Mouse (Mus musculus) hindbrain, postnatal 0 days (tissue): ENCODE data around the gene Olfr221. TPM values are rescaled to one million over a fixed set of nuclear protein-coding genes. Genes with fewer than 3 reads are reported as not detected.

ENCODE experiments used
- ATAC-seq: fragments of 200-750 bp; cut with Nextera tagmentation; 2 replicates; pipeline ENCODE4 v1.8.0; 2017; ENCODE audit warnings: mild to moderate bottlenecking, moderate TSS enrichment, moderate library complexity
- DNase-seq: peaks from one replicate; pipeline ENCODE4 v3.0.0-alpha.2; 2015; ENCODE audit warnings: low spot score
- H3K27ac ChIP-seq: fragments of 300-500 bp; sonication (generic); 2 replicates; pipeline ENCODE4 v1.5.1; 2014; ENCODE audit warnings: mild to moderate bottlenecking
- H3K27me3 ChIP-seq: fragments of 300-500 bp; sonication (generic); 2 replicates; pipeline ENCODE4 v1.6.1; 2014; ENCODE audit warnings: low read length, mixed read lengths; ENCODE audit not compliant: insufficient read depth
- H3K36me3 ChIP-seq: fragments of 300-500 bp; sonication (generic); 2 replicates; pipeline ENCODE4 v1.6.1; 2014; ENCODE audit warnings: low read length, mixed read lengths; ENCODE audit not compliant: insufficient read depth
- H3K4me1 ChIP-seq: fragments of 300-500 bp; sonication (generic); 2 replicates; pipeline ENCODE4 v1.6.1; 2014; ENCODE audit warnings: antibody characterized with exemption, low read length, mixed read lengths; ENCODE audit not compliant: insufficient read depth
- H3K4me2 ChIP-seq: fragments of 300-500 bp; sonication (generic); 2 replicates; pipeline ENCODE4 v1.6.1; 2014; ENCODE audit warnings: low read depth, mild to moderate bottlenecking, low read length, moderate library complexity, mixed read lengths
- H3K4me3 ChIP-seq: fragments of 300-500 bp; sonication (generic); 2 replicates; pipeline ENCODE4 v1.5.1; 2014; ENCODE audit warnings: low read length
- H3K9ac ChIP-seq: fragments of 300-500 bp; sonication (generic); replicated peaks from 2 replicates; pipeline ENCODE4 v1.6.1; 2014; ENCODE audit warnings: mild to moderate bottlenecking, low read length, moderate library complexity, mixed read lengths
- H3K9me3 ChIP-seq: fragments of 300-500 bp; sonication (generic); 2 replicates; pipeline ENCODE4 v1.6.1; 2016; ENCODE audit warnings: low read length, mixed read lengths
- CTCF ChIP-seq: IDR thresholded peaks from 2 replicates; pipeline ENCODE4 v1.5.1; 2016; ENCODE audit warnings: antibody characterized with exemption, control low read depth, low read depth
- WGBS: fragments of 180-500 bp; shearing (Covaris S2); extraction: QIAGEN DNeasy Blood & Tissue Kit; methylation state at CpG from one replicate; pipeline ENCODE4 v1.1.7; 2014; 5-methylcytosine and 5-hydroxymethylcytosine counted together
- polyA plus RNA-seq: library from polyadenylated mRNA; unstranded; fragments of >200 nt; fragmentation: Nextera tagmentation; extraction: Ambion mirVana; gene quantifications from 2 replicates; pipeline ENCODE4 v1.2.1, GENCODE M21; 2015
- total RNA-seq: library from RNA; depleted of rRNA; stranded (reverse); fragments of >200 nt; gene quantifications from 2 replicates; pipeline ENCODE4 v1.2.3, GENCODE M21; 2014

Olfr221 gene
- total and polyA plus RNA-seq, 2 experiments from 2014 or later: not detected

DNA sequence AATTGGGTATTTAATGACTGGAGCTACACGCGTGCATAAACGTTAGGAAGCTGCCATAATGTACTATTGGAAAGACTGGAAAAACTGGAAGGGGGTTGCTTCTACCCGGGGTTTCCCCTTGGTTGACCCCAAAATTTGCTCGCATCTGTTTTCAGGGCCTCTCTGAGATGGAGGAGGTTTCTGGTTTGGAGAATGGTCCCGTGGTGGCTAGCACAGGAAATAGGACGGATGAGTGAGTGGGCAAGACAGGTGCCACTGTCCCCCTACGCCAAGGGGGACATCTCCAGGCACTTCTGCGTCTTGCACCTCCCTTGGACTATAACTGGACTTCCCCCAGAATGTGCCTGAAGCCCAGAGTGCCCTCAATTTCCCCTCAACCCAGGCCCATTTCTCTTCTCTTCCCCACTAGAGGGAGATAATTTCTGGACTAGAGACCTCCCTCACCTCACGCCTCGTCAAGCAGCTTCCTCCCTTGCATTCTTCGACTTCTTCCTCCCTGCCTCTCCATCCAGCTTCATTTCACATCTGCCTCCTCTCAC, 23.1 kb downstream of the Olfr221 start:
- H3K9me3 ChIP-seq: no peaks in the 10 kb centered on the region
- H3K36me3 ChIP-seq: no peaks in the 10 kb centered on the region
- peaks cover 32% of the 10 kb centered on the region for H3K4me1 ChIP-seq
- no peaks in the 10 kb centered on the region for H3K27me3 ChIP-seq
- DNase-seq: no peak
- ATAC-seq: no peak; the same call in 1 of the 2 replicates
- peak overlapping the region; percentile 96 for H3K9ac ChIP-seq
- 28% methylated on average over 12 of the region's 12 CpGs for WGBS
- peak overlapping the region; percentile 99 for H3K27ac ChIP-seq
- peak overlapping the region; percentile 65 for H3K4me3 ChIP-seq
- peak overlapping the region; percentile 73 for H3K4me2 ChIP-seq
- no peak for TF ChIP-seq CTCF

DNA sequence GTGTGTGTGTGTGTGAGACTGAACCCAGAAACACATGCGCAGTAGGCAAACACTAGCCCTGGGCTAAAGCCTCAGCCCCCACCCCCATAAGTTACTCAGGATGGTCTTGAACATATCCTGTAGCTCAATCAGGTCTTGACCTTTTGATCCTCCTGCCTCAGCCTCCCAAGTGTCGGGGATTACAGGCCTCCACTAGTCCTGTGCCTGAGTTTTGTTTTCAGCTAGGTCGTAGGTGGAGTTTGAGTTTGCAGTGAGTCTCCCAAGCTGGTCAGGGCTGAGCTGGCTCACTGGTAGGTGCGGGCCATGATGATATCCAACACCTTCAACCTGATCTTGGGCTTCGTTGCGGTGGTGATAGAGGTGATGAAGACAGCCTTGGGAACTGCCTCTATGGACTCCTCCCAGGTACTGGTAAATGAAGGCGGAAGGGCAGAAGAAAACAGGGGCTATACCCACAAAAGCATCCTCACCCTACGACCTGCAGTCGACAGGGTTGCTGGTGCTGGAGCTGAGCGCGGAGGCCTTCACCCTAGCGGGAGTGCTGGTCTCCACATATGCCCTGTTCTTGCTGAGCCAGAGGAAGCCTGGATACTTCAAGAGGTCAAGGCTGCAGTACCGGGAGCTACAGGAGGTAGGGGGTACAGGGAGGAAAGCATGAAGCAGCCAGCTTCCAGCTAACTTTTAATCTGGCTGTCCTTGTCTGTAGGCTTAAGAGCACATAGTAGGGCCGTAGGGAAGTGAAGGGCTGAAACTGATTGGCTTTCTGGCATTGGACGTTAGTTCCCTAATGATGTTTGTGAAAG, 23.8 kb downstream of the Olfr221 start:
- peak overlapping the region; percentile 65 for H3K4me3 ChIP-seq
- H3K4me2 ChIP-seq: peak overlapping the region; percentile 73
- H3K27ac ChIP-seq: peak overlapping the region; percentile 99
- TF ChIP-seq CTCF: no peak
- peak overlapping the region; percentile 96; the same call in 1 of the 2 replicates for H3K9ac ChIP-seq
- H3K4me1 ChIP-seq: peaks cover 32% of the 10 kb centered on the region
- ATAC-seq: no peak
- no peaks in the 10 kb centered on the region for H3K36me3 ChIP-seq
- no peak for DNase-seq
- H3K27me3 ChIP-seq: no peaks in the 10 kb centered on the region
- no peaks in the 10 kb centered on the region for H3K9me3 ChIP-seq
- 83% methylated on average over 15 of the region's 15 CpGs for WGBS

DNA sequence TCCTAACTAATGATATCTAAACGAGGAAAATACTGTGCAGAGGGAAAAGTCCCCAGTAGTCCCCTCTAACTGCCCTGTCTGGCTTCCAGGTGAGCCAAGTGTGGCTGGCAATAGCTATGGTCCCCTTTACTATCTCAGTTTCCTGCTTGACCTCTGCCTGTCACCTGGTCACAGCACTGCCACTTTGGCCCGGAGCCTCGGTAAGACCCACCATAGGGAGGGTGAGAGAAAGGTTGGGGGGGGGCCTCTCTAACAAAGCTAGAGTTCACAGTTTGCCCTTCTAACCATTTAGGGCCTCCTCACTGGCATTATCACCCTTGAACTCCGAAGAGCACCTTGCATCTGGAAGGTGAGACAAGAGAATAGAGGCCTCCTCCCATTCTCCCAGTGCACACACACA, 24.6 kb downstream of the Olfr221 start:
- no peak overlapping the region for H3K4me3 ChIP-seq
- TF ChIP-seq CTCF: no peak
- H3K27me3 ChIP-seq: no peaks in the 10 kb centered on the region
- H3K9me3 ChIP-seq: no peaks in the 10 kb centered on the region
- ATAC-seq (no peak), DNase-seq (no peak)
- no peak overlapping the region for H3K9ac ChIP-seq
- H3K4me1 ChIP-seq: peaks cover 30% of the 10 kb centered on the region
- H3K4me2 ChIP-seq: no peak overlapping the region
- 82% methylated on average over 4 of the region's 4 CpGs for WGBS
- H3K36me3 ChIP-seq: no peaks in the 10 kb centered on the region
- H3K27ac ChIP-seq: no peak overlapping the region

DNA sequence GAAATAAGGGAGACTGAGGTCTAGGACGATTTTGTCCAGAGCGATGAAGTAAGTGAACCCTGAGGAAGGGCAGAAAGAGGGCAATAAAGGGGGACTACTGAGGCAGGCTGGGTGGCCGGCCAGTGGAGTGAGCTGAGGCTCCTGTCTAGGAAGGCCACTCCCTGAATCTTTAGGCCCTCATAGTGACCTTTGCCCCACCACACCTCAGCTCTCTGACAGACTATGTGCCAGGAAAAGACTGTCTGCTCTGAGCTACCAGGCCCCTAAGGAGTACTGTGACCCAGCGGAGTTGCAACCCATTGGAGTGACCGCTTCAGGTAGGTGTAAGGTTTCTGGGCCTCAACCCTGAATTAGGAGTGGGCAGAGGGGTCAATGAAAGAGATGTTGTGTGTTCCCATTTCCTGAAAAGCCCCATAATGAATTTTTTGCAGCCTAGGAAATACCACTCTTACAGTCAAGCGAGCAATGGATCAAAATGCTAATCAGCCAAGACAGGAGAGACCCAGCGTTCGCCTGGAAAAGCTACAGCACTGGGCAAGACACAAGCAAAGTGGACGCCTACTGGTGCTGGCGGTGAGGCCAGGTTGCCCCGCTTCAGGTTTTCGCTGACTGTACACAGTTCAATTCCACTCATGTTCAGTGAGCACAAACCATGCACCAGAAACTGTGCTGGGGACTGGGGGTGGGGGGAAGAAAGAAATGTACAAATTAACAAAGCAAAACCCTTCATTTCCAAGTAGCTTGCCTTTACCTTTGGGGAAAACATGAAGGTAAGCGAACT, 25.4 kb downstream of the Olfr221 start:
- Histone ChIP-seq H3K27me3 (no peaks in the 10 kb centered on the region), H3K36me3 (no peaks in the 10 kb centered on the region), H3K9ac (no peak overlapping the region), H3K4me2 (no peak overlapping the region), H3K4me3 (no peak overlapping the region), H3K9me3 (no peaks in the 10 kb centered on the region), H3K4me1 (peaks cover 32% of the 10 kb centered on the region), H3K27ac (peak overlapping the region; percentile 96; the same call in 1 of the 2 replicates)
- DNase-seq: no peak
- TF ChIP-seq CTCF: no peak
- ATAC-seq: no peak
- 73% methylated on average over 13 of the region's 13 CpGs for WGBS

- H3K4me1 ChIP-seq: peaks cover 33% of the 10 kb centered on the region
- 22% methylated on average over 6 of the region's 6 CpGs for WGBS
- TF ChIP-seq CTCF: no peak
- ATAC-seq: no peak
- H3K27me3 ChIP-seq: no peaks in the 10 kb centered on the region
- H3K9ac ChIP-seq: peak within 1 kb of the TSS; percentile 80
- no peak for DNase-seq
- H3K36me3 ChIP-seq: no peaks in the 10 kb centered on the region
- H3K27ac ChIP-seq: peak within 1 kb of the TSS; percentile 96
- peak within 1 kb of the TSS; percentile 74 for H3K4me2 ChIP-seq
- peak within 1 kb of the TSS; percentile 68 for H3K4me3 ChIP-seq
- no peaks in the 10 kb centered on the region for H3K9me3 ChIP-seq
Observed at GRCm38 (mm10) chr14:52015445-52016100, 26.7 kb downstream of the Olfr221 start, which contains the start of gene Tmem253. Gene Tmem253 (plus strand): TSS chr14:52015658.

DNA sequence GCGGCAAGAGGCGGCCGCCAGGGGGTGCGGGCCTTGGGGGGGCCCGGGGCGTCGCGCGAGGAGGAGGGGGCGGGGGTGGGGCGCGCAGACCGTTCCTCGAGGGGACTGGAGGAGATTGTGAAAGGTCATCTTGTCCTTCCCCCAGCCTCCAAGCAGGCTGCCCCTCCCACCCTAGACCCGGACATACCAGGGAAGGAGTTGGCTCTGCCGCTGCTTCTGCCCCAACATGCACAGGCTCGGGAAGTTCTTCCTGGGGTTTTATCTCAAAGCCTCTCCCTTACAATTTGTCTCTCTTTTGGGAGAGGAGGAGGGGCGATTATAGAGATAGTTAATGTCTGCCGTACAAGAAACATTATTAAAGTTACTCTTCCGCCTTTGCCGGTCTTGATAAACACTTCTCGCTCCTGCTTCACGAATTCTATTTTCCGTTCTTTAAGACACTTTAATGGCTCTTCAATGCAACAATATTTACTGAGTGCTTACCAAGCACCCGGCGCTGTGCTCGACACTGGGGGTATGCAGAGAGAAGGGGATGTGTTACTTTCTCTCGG, 27.4 kb downstream of the Olfr221 start:
- Histone ChIP-seq H3K27me3 (no peaks in the 10 kb centered on the region), H3K9ac (peak overlapping the region; percentile 80), H3K36me3 (no peaks in the 10 kb centered on the region), H3K4me2 (peak overlapping the region; percentile 74), H3K9me3 (no peaks in the 10 kb centered on the region), H3K4me3 (peak overlapping the region; percentile 68), H3K27ac (peak overlapping the region; percentile 96), H3K4me1 (peaks cover 38% of the 10 kb centered on the region)
- DNase-seq (peak; percentile 78), ATAC-seq (peak; percentile 31)
- TF ChIP-seq CTCF: no peak
- WGBS: 2% methylated on average over 16 of the region's 28 CpGs
